Comparison of ENCODE assay signal across 11 mouse cellular contexts in genomic region chr1:84841061-84841460, GRCm38 (mm10). TPM values are rescaled to one million over a fixed set of nuclear protein-coding genes. Genes with fewer than 3 reads are reported as not detected.
DNase-seq lines count a peak whose midpoint lies in the region; ATAC-seq and TF ChIP-seq lines count a peak whose summit lies in the region.
"Had no signal": no experiment of that assay in that cellular context is flagged by ENCODE, and none has a peak within 500 bp of the region (broad histone marks: within the 10 kb centered on the region; RNA-seq: fewer than 3 reads in every experiment).

No protein-coding gene starts in this region.

- H3K27me3 ChIP-seq in testis, adult 2 months (ENCODE audit: control insufficient read depth, insufficient read depth, low read length): no peaks in the 10 kb centered on the region
- H3K27me3 ChIP-seq in liver, embryonic 14.5 days (ENCODE audit: control insufficient read depth, insufficient read depth, low read length): no peaks in the 10 kb centered on the region

- WGBS in liver, embryonic 14.5 days (ENCODE audit: insufficient replicate concordance): 67% methylated on average over 3 of the region's 3 CpGs

- peak overlapping the region; percentile 79 for H3K4me3 ChIP-seq in testis, adult 2 months (ENCODE audit: control insufficient read depth, low read depth, low read length)
- peak overlapping the region in 1 of 2 experiments; percentile 78; a peak in 1 of 4 replicates for H3K4me3 ChIP-seq in liver, embryonic 14.5 days (ENCODE audit: insufficient read depth in 1 of 2, low read depth in 2 of 2, low read length in 2 of 2)

- TF ChIP-seq CTCF in testis, adult 2 months (IDR thresholded peaks at IDR 0.05; ENCODE audit: control insufficient read depth, insufficient read depth, insufficient replicate concordance, low read depth, low read length): no peak
- TF ChIP-seq CTCF in liver, embryonic 14.5 days (IDR thresholded peaks at IDR 0.05; ENCODE audit: low read depth): no peak

- H3K4me1 ChIP-seq in testis, adult 2 months (ENCODE audit: control insufficient read depth, insufficient read depth, low read length): peaks cover 2% of the 10 kb centered on the region; the same call in 1 of the 2 replicates
- peaks cover 2 to 3% of the 10 kb centered on the region in 2 experiments; a peak in 1 of 4 replicates for H3K4me1 ChIP-seq in liver, embryonic 14.5 days (replicated peaks; ENCODE audit: control insufficient read depth in 2 of 2, insufficient read depth in 2 of 2, low read length in 1 of 2)

- H3K36me3 ChIP-seq in testis, adult 2 months (ENCODE audit: control insufficient read depth, insufficient read depth, low read length): no peaks in the 10 kb centered on the region
- no peaks in the 10 kb centered on the region for H3K36me3 ChIP-seq in liver, embryonic 14.5 days (replicated peaks; ENCODE audit: control insufficient read depth, insufficient read depth, low read depth)

- no peak for TF ChIP-seq POLR2A in testis, adult 2 months (IDR thresholded peaks at IDR 0.05; ENCODE audit: control insufficient read depth, low read depth, low read length)

- H3K9me3 ChIP-seq in liver, embryonic 14.5 days (ENCODE audit: control insufficient read depth, low read length): no peaks in the 10 kb centered on the region

- peak overlapping the region; percentile 82 for H3K4me2 ChIP-seq in liver, embryonic 14.5 days (ENCODE audit: low read depth)

- no peak overlapping the region for H3K9ac ChIP-seq in liver, embryonic 14.5 days (replicated peaks)

- peak overlapping the region; percentile 49 for H3K27ac ChIP-seq in testis, adult 2 months (ENCODE audit: control insufficient read depth, insufficient read depth, low read depth, low read length)
- H3K27ac ChIP-seq in liver, embryonic 14.5 days: no peak overlapping the region

- peak; percentile 10 for DNase-seq in embryo, embryonic 10.5 days (ENCODE audit: low spot score)
- DNase-seq in embryo, embryonic 9.5 days (ENCODE audit: extremely low spot score): no peak
- no peak for DNase-seq in testis, postnatal 10 days (ENCODE audit: low spot score)
- no peak for DNase-seq in liver, embryonic 14.5 days (ENCODE audit: low read depth in 3 of 3, low spot score in 3 of 3)
- DNase-seq in frontal cortex, postnatal 14 days (ENCODE audit: low spot score in 2 of 2): no peak
- DNase-seq in right cerebral cortex, adult 2 months (ENCODE audit: low spot score in 2 of 2): no peak
- DNase-seq: adrenal gland, adult 8-10 months; embryo, embryonic 11 days; kidney, adult 8-10 months had no signal

- ATAC-seq in liver, embryonic 14.5 days (ENCODE audit: insufficient read depth): no peak
- no peak for ATAC-seq in CD4-positive, CD25-positive, alpha-beta regulatory T cell, adult 4 months

- no peak for TF ChIP-seq EP300 in liver, embryonic 14.5 days (IDR thresholded peaks at IDR 0.05; ENCODE audit: low read depth)

RNA-seq across cellular contexts. Expression of gene Trip12, which starts 0.7 kb away (rescaled TPM):
- 214 and 242 TPM in 2 replicates for polyA plus RNA-seq in testis, adult 2 months (2012; rRNA removed)
- polyA plus RNA-seq in liver, embryonic 14.5 days (2012; rRNA removed): 20.5 and 27.9 TPM in 2 replicates
- 30.3 and 34.5 TPM in 2 replicates for polyA plus RNA-seq in liver, embryonic 14.5 days (2014; fragmentation: Nextera tagmentation; extraction: Ambion mirVana)
- 100 to 1,000 TPM; 156 to 163 TPM for polyA plus RNA-seq in CD4-positive, CD25-positive, alpha-beta regulatory T cell, adult 4 months (2017; shearing (Covaris generic))

RNA-seq across cellular contexts. Expression of gene Fbxo36, which starts 1.4 kb away (rescaled TPM):
- 195 and 201 TPM in 2 replicates for polyA plus RNA-seq in testis, adult 2 months (2012; rRNA removed)
- 3.9 and 4.0 TPM in 2 replicates for polyA plus RNA-seq in liver, embryonic 14.5 days (2012; rRNA removed)
- polyA plus RNA-seq in liver, embryonic 14.5 days (2014; fragmentation: Nextera tagmentation; extraction: Ambion mirVana): 9.0 TPM in 2 replicates
- polyA plus RNA-seq in CD4-positive, CD25-positive, alpha-beta regulatory T cell, adult 4 months (2017; shearing (Covaris generic)): 1 to 10 TPM; 1.4 to 2.4 TPM

Comparison
In these comparisons a context has a peak if more than half of its experiments do, and no peak if none do; other contexts are left out.
1. RNA of gene Fbxo36, which starts 1.4 kb away (polyA plus RNA-seq): 195 to 201 TPM in testis, adult 2 months; 3.9 to 9.0 TPM in liver, embryonic 14.5 days and 1.4 to 2.4 TPM in CD4-positive, CD25-positive, alpha-beta regulatory T cell, adult 4 months; every median in the first group is over 10 times any median in the second.